Mouse (Mus musculus) forebrain, embryonic 12.5 days (tissue): Measurements from ENCODE around the gene Cort. TPM values are rescaled to one million over a fixed set of nuclear protein-coding genes. Genes with fewer than 3 reads are reported as not detected.
A peak's percentile ranks its signal among the peaks of the same experiment; 100 is the strongest.
"Not testable (repeated sequence)": the region's sequence is repeated elsewhere in the genome, so short reads cannot be mapped to it uniquely, and the experiment has no call there.

Experiments used
- ATAC-seq: fragments of 200-750 bp; cut with Nextera tagmentation; 2 replicates; pipeline ENCODE4 v1.8.0; 2017; ENCODE audit warnings: moderate TSS enrichment; ENCODE audit not compliant: low FRiP score
- H3K27ac ChIP-seq: fragments of 300-500 bp; sonication (generic); 2 replicates; pipeline ENCODE4 v1.5.1; 2016; ENCODE audit warnings: mild to moderate bottlenecking
- H3K27me3 ChIP-seq: fragments of 300-500 bp; sonication (generic); 2 replicates; pipeline ENCODE4 v1.6.1; 2016; ENCODE audit warnings: mild to moderate bottlenecking
- H3K36me3 ChIP-seq: fragments of 300-500 bp; sonication (generic); replicated peaks from 2 replicates; pipeline ENCODE4 v1.6.1; 2016; ENCODE audit warnings: mild to moderate bottlenecking
- H3K4me1 ChIP-seq: fragments of 300-500 bp; sonication (generic); 2 replicates; pipeline ENCODE4 v1.6.1; 2016
- H3K4me2 ChIP-seq: fragments of 300-500 bp; sonication (generic); 2 replicates; pipeline ENCODE4 v1.6.1; 2016; ENCODE audit warnings: mild to moderate bottlenecking, moderate library complexity
- H3K4me3 ChIP-seq: fragments of 300-500 bp; sonication (generic); replicated peaks from 2 replicates; pipeline ENCODE4 v1.5.1; 2016; ENCODE audit warnings: mild to moderate bottlenecking
- H3K9ac ChIP-seq: fragments of 300-500 bp; sonication (generic); 2 replicates; pipeline ENCODE4 v1.6.1; 2016; ENCODE audit warnings: mild to moderate bottlenecking
- H3K9me3 ChIP-seq: fragments of 300-500 bp; sonication (generic); 2 replicates; pipeline ENCODE4 v1.6.1; 2016
- WGBS: fragments of 180-500 bp; shearing (Covaris S2); methylation state at CpG from one replicate; pipeline ENCODE4 v1.1.7; 2016; 5-methylcytosine and 5-hydroxymethylcytosine counted together
- polyA plus RNA-seq: library from polyadenylated mRNA; unstranded; fragments of >200 nt; fragmentation: Nextera tagmentation; extraction: Ambion mirVana; gene quantifications from 2 replicates; pipeline ENCODE4 v1.2.1, GENCODE M21; 2016

Gene Cort
- polyA plus RNA-seq, 1 experiment from 2014 or later: 0.60 TPM

DNA sequence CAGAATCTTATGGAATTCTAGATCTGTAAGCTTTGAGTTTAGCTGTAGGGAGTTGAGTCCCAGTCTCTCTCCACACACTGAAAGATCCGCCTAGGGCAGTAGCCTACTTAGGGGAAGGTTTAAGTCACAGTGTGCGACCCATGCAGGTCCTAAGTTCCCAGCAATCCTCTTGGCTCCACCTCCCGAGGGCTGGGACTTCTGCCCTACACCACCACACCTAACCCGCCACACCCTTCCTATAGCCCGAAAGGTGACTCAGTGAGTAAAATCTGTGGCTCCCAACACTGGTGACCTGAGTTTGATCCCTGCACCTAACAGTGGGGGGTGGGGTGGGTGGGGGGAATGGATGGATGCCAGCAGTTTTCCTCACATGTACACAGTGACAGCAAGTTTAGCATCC is 3.1 kb downstream of the Cort start:
- Histone ChIP-seq H3K36me3 (peaks cover 19% of the 10 kb centered on the region), H3K4me3 (no peak overlapping the region), H3K4me1 (0 out of 2 replicates have a peak, but pooled peaks cover 7% of the 10 kb centered on the region), H3K9me3 (no peaks in the 10 kb centered on the region), H3K9ac (no peak overlapping the region), H3K27me3 (no peaks in the 10 kb centered on the region), H3K4me2 (no peak overlapping the region), H3K27ac (no peak overlapping the region)
- ATAC-seq: no peak
- 61% methylated on average over 5 of the region's 5 CpGs for WGBS

DNA sequence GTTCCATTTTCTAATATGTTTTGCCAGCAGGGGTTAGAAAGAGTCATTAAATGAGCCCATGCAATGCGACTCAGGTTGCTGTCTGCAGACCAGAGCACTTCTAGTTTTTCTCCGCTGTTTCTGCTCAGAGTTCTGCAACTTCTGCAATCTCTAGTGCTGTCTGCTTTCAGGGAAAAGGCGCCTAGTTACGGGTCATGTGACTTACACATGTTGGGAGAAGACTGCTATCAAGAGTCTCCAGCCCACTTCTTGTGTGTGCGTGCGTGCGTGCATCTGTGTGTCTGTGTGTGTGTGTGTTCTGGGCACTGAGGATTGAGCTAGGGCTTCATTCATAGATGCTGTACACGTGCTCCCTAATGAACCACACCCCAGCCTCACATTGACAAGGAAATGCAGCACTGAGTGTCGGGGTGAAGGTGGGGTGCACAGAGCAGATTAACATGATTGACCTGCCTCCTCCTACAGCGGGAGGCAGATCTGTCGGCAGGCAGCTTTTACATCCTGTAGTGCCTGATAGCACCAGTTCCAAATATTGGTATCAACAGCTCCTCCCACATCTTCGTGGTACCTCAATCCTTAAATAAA is 6.5 kb downstream of the Cort start:
- not testable (repeated sequence) for H3K27me3 ChIP-seq, H3K4me1 ChIP-seq, ATAC-seq, H3K4me2 ChIP-seq, H3K9ac ChIP-seq, H3K9me3 ChIP-seq, H3K27ac ChIP-seq, H3K4me3 ChIP-seq
- peaks cover 15% of the 10 kb centered on the region; the same call in 1 of the 2 replicates for H3K36me3 ChIP-seq
- 84% methylated on average over 12 of the region's 12 CpGs for WGBS

DNA sequence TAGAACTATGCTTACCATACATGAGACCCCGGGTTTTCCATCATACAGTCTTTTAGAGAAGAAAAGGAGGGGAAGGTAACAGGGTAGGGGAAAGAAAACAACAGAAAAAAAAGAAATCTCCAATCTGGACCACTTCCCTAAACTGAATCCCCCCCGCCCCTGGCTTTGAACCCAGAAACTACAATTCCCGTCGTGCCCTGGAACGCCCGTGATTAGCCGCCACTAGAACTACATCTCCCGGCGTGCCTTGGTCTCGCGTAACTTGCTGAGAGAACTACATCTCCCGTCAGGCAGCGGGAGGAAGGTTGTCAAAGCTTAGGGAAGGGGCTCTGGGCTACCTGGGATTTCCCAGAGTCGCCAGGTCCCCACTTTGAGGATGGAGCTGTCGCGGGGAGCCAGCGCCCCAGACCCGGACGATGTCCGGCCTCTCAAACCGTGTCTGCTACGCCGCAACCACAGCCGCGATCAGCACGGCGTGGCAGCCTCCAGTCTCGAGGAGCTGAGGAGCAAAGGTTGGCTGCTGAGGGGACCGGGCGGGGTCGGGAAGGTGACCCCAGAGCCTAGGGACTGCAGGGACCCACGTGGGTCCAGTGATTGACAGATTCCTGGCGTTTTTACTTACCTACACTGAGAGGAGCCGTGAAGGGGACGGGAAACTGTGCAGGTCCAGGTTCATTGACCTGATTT is 22.5 kb downstream of the Cort start, which contains the start of gene Dffa:
Gene Dffa (plus strand): TSS at position 272 of the 687 bp plus-strand sequence.
- H3K27ac ChIP-seq: 0 out of 2 replicates have a peak within 1 kb of the TSS, but pooled peaks have one; percentile 25
- H3K9me3 ChIP-seq: no peaks in the 10 kb centered on the region
- peak within 1 kb of the TSS; percentile 82 for H3K4me3 ChIP-seq
- peak within 1 kb of the TSS; percentile 94 for H3K4me2 ChIP-seq
- peaks cover 11% of the 10 kb centered on the region for H3K4me1 ChIP-seq
- peaks cover 16% of the 10 kb centered on the region for H3K36me3 ChIP-seq
- H3K9ac ChIP-seq: peak within 1 kb of the TSS; percentile 88
- WGBS: under 1% methylated on average over 35 of the region's 35 CpGs
- ATAC-seq: peak; percentile 83
- no peaks in the 10 kb centered on the region for H3K27me3 ChIP-seq

DNA sequence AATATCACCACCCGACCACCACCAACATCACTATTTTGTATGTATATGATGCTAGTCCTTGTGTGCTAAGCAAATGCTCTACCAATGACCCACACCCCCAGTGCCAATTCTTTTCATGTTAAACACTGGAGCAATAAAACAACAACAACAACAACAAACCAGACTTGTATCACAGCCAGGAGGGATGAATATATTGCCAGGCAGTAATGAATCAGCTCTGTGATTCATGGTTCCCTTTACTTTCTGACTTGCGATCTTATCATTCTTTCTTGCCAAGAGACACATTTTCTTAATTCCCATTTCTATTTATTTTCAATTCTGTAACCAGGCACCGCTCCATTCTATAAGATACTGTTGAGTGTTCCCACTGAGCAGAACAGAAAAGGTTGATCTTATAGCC is 25.1 kb downstream of the Cort start:
- no peaks in the 10 kb centered on the region for H3K27me3 ChIP-seq
- no peak overlapping the region for H3K4me2 ChIP-seq
- H3K4me1 ChIP-seq: peaks cover 26% of the 10 kb centered on the region
- no peak overlapping the region for H3K27ac ChIP-seq
- H3K36me3 ChIP-seq: peaks cover 4% of the 10 kb centered on the region; the same call in 1 of the 2 replicates
- H3K4me3 ChIP-seq: no peak overlapping the region
- H3K9ac ChIP-seq: no peak overlapping the region
- no peaks in the 10 kb centered on the region for H3K9me3 ChIP-seq
- WGBS: 89% methylated on average over 3 of the region's 3 CpGs
- ATAC-seq: no peak

DNA sequence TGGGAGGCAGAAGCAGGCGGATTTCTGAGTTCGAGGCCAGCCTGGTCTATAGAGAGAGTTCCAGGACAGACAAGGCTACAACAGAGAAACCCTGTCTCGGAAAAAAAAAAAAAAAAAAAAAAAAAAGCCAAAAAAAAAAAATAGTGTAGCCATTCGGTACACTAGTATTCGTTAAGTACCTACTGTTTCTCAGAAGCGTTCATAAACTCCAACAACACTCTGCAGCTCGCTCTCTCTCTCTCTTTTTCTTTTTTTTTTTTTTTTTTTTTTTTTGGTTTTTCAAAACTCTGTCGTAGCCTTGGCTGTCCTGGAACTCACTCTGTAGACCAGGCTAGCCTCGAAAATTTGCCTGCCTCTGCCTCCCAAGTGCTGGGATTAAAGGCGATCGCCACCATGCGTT is 26.1 kb downstream of the Cort start:
- 89% methylated on average over 12 of the region's 12 CpGs for WGBS
- ATAC-seq: not testable (repeated sequence)

DNA sequence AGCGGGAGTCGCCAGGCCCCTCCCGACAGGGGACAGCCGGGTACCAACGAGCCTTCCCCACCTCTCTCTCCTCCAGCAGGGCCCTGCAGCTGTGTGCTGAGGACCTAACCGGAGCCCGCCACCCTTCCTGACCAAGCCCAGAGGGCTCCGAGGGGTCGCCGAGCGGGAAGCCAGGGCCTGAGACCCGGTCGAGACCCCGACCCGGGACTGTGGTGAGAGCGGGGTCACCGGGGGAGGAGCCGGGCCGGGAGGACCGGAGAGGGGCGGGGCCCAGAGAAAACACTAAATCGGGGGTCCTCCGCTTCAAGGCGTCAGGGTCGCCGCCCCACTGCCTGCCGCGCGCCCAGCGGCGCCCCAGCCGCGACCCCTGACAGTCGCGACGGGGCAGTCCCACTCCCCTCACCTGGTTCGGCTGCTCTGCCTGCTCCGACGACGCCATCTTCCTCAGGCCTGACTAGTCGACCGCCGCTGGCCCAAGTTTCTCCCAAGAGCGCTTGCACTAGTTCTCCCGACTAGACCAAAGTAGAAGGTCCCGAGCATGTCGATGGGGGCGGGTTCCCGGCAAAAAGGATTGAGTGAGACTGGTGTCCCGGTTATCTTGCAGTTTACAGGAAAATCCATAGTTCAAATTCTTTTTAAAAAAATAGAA is 27.1 kb downstream of the Cort start, which contains the start of gene Pex14:
Gene Pex14 (minus strand): TSS at position 508 of the 649 bp plus-strand sequence.
- H3K27me3 ChIP-seq: no peaks in the 10 kb centered on the region
- H3K27ac ChIP-seq: 0 out of 2 replicates have a peak within 1 kb of the TSS, but pooled peaks have one; percentile 50
- peaks cover 19% of the 10 kb centered on the region for H3K4me1 ChIP-seq
- ATAC-seq: peak; percentile 82
- 0% methylated on average over 44 of the region's 50 CpGs for WGBS
- H3K9me3 ChIP-seq: no peaks in the 10 kb centered on the region
- peak within 1 kb of the TSS; percentile 95 for H3K4me2 ChIP-seq
- H3K4me3 ChIP-seq: peak within 1 kb of the TSS; percentile 99
- H3K9ac ChIP-seq: peak within 1 kb of the TSS; percentile 88
- no peaks in the 10 kb centered on the region for H3K36me3 ChIP-seq

More for the DNA sequence above, 26.1 kb downstream of the Cort start:
- not testable (repeated sequence) for H3K9ac ChIP-seq, H3K36me3 ChIP-seq, H3K27me3 ChIP-seq, H3K9me3 ChIP-seq, H3K4me2 ChIP-seq, H3K4me3 ChIP-seq, H3K27ac ChIP-seq
- peaks cover 26% of the 10 kb centered on the region for H3K4me1 ChIP-seq

DNA sequence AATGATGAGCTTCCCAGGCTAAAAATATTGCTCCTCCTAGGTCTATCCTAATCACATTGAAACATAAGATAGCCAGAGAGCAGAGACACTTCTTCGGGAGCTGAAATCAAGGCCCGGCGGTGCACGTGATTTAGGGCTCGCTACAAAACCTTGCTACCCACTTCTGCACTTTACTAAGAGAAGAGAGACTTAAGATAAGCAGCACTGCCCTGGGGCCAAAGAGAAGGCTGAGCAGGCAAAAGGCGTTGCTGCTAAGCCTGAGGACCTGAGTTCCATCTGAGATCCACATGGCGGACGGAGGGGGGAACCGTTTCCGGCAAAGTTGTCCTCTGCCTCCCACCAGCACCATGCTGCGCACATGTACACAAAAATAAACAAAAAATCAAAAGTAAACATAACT is 28.0 kb downstream of the Cort start:
- H3K4me2 ChIP-seq: peak overlapping the region; percentile 95
- no peak for ATAC-seq
- WGBS: 19% methylated on average over 11 of the region's 11 CpGs
- H3K27ac ChIP-seq: 0 out of 2 replicates have a peak overlapping the region, but pooled peaks have one; percentile 50
- H3K4me1 ChIP-seq: peaks cover 16% of the 10 kb centered on the region
- peak overlapping the region; percentile 88 for H3K9ac ChIP-seq
- H3K9me3 ChIP-seq: no peaks in the 10 kb centered on the region
- H3K4me3 ChIP-seq: peak overlapping the region; percentile 99
- H3K36me3 ChIP-seq: 0 out of 2 replicates have a peak, but pooled peaks cover 5% of the 10 kb centered on the region
- H3K27me3 ChIP-seq: no peaks in the 10 kb centered on the region

DNA sequence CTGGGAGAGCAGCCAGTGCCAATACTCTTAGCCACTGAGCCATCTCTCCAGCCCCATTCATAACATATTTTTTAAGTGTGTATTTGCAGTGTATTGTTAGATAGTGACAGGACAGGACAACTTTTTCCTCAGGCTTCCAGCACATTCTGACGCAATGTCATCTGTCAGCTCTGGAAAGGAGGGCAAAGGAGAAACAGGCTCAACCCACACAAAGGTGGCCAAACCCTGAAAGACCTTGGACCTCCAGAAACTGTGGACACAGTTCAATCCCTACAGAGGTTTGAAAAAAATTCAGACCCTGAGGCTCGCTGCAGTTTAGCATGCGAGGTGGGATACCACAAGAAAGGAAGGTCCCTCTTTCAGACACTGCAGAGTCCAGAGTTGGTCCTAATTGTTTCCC is 28.6 kb downstream of the Cort start:
- Histone ChIP-seq H3K27ac (no peak overlapping the region), H3K4me2 (peak overlapping the region; percentile 95), H3K36me3 (peaks cover 8% of the 10 kb centered on the region), H3K4me1 (peaks cover 16% of the 10 kb centered on the region), H3K9ac (peak overlapping the region; percentile 88; the same call in 1 of the 2 replicates), H3K9me3 (no peaks in the 10 kb centered on the region), H3K27me3 (no peaks in the 10 kb centered on the region), H3K4me3 (peak overlapping the region; percentile 99)
- 90% methylated on average over 3 of the region's 3 CpGs for WGBS
- ATAC-seq: no peak

DNA sequence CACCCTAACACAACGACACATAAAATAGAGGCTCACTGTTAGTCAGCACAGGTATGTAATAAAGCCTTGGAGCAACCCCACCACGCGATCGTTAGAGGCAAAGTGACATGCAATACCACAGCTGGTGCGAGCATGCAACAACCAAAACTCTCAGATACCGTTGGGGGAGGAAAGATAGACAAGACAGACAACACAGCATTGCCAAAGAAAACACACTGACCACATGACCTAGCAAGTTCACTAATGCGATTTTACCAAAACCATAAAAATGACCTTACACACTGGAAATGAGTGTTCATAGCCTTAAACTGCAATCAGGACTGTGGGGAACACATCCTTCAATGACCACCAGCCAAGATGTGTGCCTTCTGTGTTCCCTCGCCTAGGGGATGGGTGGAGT is 35.2 kb downstream of the Cort start:
- H3K36me3 ChIP-seq: peaks cover 11% of the 10 kb centered on the region
- no peaks in the 10 kb centered on the region for H3K4me1 ChIP-seq
- H3K27me3 ChIP-seq: no peaks in the 10 kb centered on the region
- no peak for ATAC-seq
- no peak overlapping the region for H3K27ac ChIP-seq
- no peak overlapping the region for H3K4me2 ChIP-seq
- H3K4me3 ChIP-seq: no peak overlapping the region
- H3K9me3 ChIP-seq: no peaks in the 10 kb centered on the region
- WGBS: 88% methylated on average over 8 of the region's 8 CpGs
- no peak overlapping the region for H3K9ac ChIP-seq

DNA sequence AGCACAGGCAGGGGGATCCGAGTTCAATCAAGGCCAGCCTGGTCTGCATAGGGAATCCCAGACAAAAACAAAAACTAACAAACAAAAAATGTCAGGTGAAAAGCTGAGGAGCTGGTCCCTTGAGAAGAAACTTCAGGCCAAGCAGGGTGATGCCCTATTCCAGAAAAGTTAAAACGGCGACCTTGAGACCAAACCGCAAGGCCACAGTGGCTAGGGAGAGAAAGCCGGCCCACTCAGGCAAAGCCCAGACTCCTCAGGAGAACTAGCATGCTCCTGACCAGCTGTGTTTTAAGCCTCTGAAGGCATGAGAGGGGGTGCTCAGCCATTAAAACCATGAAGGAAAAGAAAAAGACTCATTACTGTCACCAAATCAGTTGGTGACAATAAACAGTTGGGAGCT is 41.2 kb downstream of the Cort start:
- Histone ChIP-seq H3K27ac (no peak overlapping the region), H3K4me2 (no peak overlapping the region), H3K9ac (no peak overlapping the region), H3K4me1 (peaks cover 16% of the 10 kb centered on the region; the same call in 1 of the 2 replicates), H3K27me3 (no peaks in the 10 kb centered on the region), H3K4me3 (no peak overlapping the region), H3K36me3 (no peaks in the 10 kb centered on the region), H3K9me3 (no peaks in the 10 kb centered on the region)
- no peak for ATAC-seq
- WGBS: 84% methylated on average over 5 of the region's 5 CpGs

DNA sequence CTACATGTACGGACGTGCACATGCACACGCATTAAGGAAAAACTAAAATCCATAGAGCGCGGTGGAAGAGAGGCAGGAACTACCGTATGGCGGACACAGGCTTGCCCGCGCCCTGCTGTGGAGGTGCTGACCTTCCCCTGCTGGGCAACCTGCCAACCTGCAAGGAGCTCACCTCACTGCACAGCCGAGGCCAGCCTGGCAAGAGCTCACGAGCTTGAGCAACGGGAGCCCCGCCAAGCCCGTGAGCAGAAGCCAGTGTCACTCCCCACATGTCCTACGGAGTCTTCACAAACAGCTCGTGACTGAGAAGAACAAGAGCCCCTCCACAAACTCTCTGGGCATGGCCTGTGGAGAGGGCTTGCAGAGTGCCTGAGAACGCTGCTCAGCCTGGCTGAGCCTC is 45.0 kb downstream of the Cort start:
- no peak overlapping the region for H3K9ac ChIP-seq
- ATAC-seq: 0 out of 2 replicates have a peak, but pooled peaks have one; percentile 17
- no peaks in the 10 kb centered on the region for H3K27me3 ChIP-seq
- WGBS: 81% methylated on average over 17 of the region's 17 CpGs
- peak overlapping the region; percentile 42; the same call in 1 of the 2 replicates for H3K27ac ChIP-seq
- H3K4me1 ChIP-seq: peaks cover 21% of the 10 kb centered on the region
- H3K4me2 ChIP-seq: no peak overlapping the region
- no peaks in the 10 kb centered on the region for H3K9me3 ChIP-seq
- H3K36me3 ChIP-seq: no peaks in the 10 kb centered on the region
- H3K4me3 ChIP-seq: no peak overlapping the region

DNA sequence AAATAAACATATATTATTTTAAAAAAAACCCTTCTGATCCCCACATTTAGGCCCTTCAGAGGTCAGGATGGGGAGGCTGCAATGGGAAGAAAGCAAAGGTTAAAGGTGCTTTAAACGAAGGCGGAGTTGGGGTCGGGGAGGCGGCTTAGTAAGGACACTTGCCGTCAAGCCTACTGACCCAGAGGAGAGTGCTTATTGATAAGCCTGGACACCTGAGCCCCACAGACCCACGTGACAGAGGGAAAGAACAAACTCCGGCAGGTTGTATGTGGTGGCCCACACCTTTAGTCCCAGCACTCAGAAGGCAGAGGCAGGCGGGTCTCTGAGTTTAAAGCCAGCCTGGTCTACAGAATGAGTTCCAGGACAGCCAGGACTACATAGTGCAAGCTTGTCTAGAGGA is 46.5 kb downstream of the Cort start:
- H3K27me3 ChIP-seq: no peaks in the 10 kb centered on the region
- WGBS: 91% methylated on average over 8 of the region's 8 CpGs
- H3K4me2 ChIP-seq: no peak overlapping the region
- ATAC-seq: no peak
- H3K9ac ChIP-seq: no peak overlapping the region
- no peaks in the 10 kb centered on the region for H3K9me3 ChIP-seq
- H3K4me3 ChIP-seq: no peak overlapping the region
- peaks cover 27% of the 10 kb centered on the region for H3K4me1 ChIP-seq
- H3K36me3 ChIP-seq: peaks cover 6% of the 10 kb centered on the region
- H3K27ac ChIP-seq: no peak overlapping the region
